Mouse (Mus musculus): ENCODE results near the gene Pik3cg.
A peak's percentile ranks its signal among the peaks of the same experiment; 100 is the strongest.

Gene Pik3cg

GRCm38 (mm10) chr12:32141766-32142165 lies 66.7 kb downstream of the Pik3cg start:
- DNase-seq, result no peak

GRCm38 (mm10) chr12:32138831-32139230 lies 69.6 kb downstream of the Pik3cg start:
- DNase-seq, result no peak

- DNase-seq, result peak; percentile 7
Measured at GRCm38 (mm10) chr12:32138362-32138761, 70.1 kb downstream of the Pik3cg start.

GRCm38 (mm10) chr12:32137542-32137941 lies 70.9 kb downstream of the Pik3cg start:
- no peak for DNase-seq

GRCm38 (mm10) chr12:32127599-32128507 lies 80.6 kb downstream of the Pik3cg start:
- DNase-seq, result no peak

GRCm38 (mm10) chr12:32127158-32127557 lies 81.3 kb downstream of the Pik3cg start:
- no peak for DNase-seq

GRCm38 (mm10) chr12:32124456-32124855 lies 84.0 kb downstream of the Pik3cg start:
- DNase-seq, result no peak

GRCm38 (mm10) chr12:32124030-32124429 lies 84.4 kb downstream of the Pik3cg start:
- no peak for DNase-seq

GRCm38 (mm10) chr12:32123559-32123958 lies 84.9 kb downstream of the Pik3cg start:
- DNase-seq, result no peak
